Mouse (Mus musculus) heart, postnatal 0 days (tissue): Measurements from ENCODE around the gene Gm17416.

ENCODE experiments used
- CTCF ChIP-seq: IDR thresholded peaks from 2 replicates; pipeline ENCODE4 v1.5.1; 2016; ENCODE audit warnings: antibody characterized with exemption, control low read depth, low read depth
- EP300 ChIP-seq: IDR thresholded peaks from 2 replicates; pipeline ENCODE4 v1.6.1; 2016; ENCODE audit warnings: antibody characterized with exemption, low read depth

- TF ChIP-seq CTCF (no peak), EP300 (no peak)
These were observed 30.2 kb downstream of the Gm17416 start, which contains the start of gene Defb45 for GRCm38 (mm10) chr2:152599299-152599698.
